In genomic region chr11:20031536-20031935, GRCm38 (mm10) we compare ENCODE assay signal across 8 mouse cellular contexts.
DNase-seq lines count a peak whose midpoint lies in the region; ATAC-seq and TF ChIP-seq lines count a peak whose summit lies in the region.

No protein-coding gene starts in this region.

- H3K4me1 ChIP-seq in midbrain, embryonic 11.5 days (ENCODE audit: control insufficient read depth, insufficient read depth, low read length): no peaks in the 10 kb centered on the region
- no peaks in the 10 kb centered on the region for H3K4me1 ChIP-seq in midbrain, embryonic 16.5 days (ENCODE audit: control insufficient read depth, insufficient read depth, low read length)
- no peaks in the 10 kb centered on the region for H3K4me1 ChIP-seq in lung, embryonic 14.5 days (ENCODE audit: insufficient read depth)

- no peak overlapping the region for H3K4me2 ChIP-seq in midbrain, embryonic 11.5 days
- H3K4me2 ChIP-seq in midbrain, embryonic 16.5 days (ENCODE audit: low read length): no peak overlapping the region
- H3K4me2 ChIP-seq in lung, embryonic 14.5 days: no peak overlapping the region

- peak; percentile 69 for TF ChIP-seq CTCF in lung, embryonic 14.5 days (IDR thresholded peaks at IDR 0.05; ENCODE audit: low read depth)

- DNase-seq in cerebellum, postnatal 36 days: peak; percentile 44 to 46
- no peak for DNase-seq in cerebellum, adult 8-10 months
- peak; percentile 91 for DNase-seq in midbrain, embryonic 11.5 days (ENCODE audit: low spot score, missing footprints)
- DNase-seq in embryo, embryonic 10.5 days (ENCODE audit: low spot score): peak; percentile 74
- DNase-seq in lung, embryonic 14.5 days: peak; percentile 79
- no peak for DNase-seq in urinary bladder, adult 18-20 months (ENCODE audit: low spot score in 2 of 2)
- no peak for DNase-seq in frontal cortex, postnatal 25 days (ENCODE audit: low spot score in 2 of 2)

- WGBS in midbrain, embryonic 11.5 days: 40% methylated on average over 8 of the region's 8 CpGs
- 44% methylated on average over 8 of the region's 8 CpGs for WGBS in midbrain, embryonic 16.5 days
- WGBS in lung, embryonic 14.5 days: 38% methylated on average over 8 of the region's 8 CpGs

- no peak overlapping the region for H3K4me3 ChIP-seq in midbrain, embryonic 11.5 days (ENCODE audit: low read depth, low read length)
- H3K4me3 ChIP-seq in midbrain, embryonic 16.5 days (ENCODE audit: low read depth, low read length): no peak overlapping the region
- H3K4me3 ChIP-seq in lung, embryonic 14.5 days (ENCODE audit: low read depth, low read length): no peak overlapping the region

- no peaks in the 10 kb centered on the region for H3K9me3 ChIP-seq in midbrain, embryonic 11.5 days (ENCODE audit: control insufficient read depth, low read length)
- H3K9me3 ChIP-seq in midbrain, embryonic 16.5 days (replicated peaks; ENCODE audit: control insufficient read depth, low read length, poor library complexity, severe bottlenecking): no peaks in the 10 kb centered on the region
- no peaks in the 10 kb centered on the region for H3K9me3 ChIP-seq in lung, embryonic 14.5 days (ENCODE audit: low read depth, low read length)

- no peaks in the 10 kb centered on the region for H3K36me3 ChIP-seq in midbrain, embryonic 11.5 days (ENCODE audit: control insufficient read depth, insufficient read depth, low read length)
- 0 out of 2 replicates have a peak, but pooled peaks cover under 1% of the 10 kb centered on the region for H3K36me3 ChIP-seq in midbrain, embryonic 16.5 days (ENCODE audit: control insufficient read depth, insufficient read depth, low read length)
- H3K36me3 ChIP-seq in lung, embryonic 14.5 days (ENCODE audit: insufficient read depth): no peaks in the 10 kb centered on the region

- no peak for ATAC-seq in midbrain, embryonic 11.5 days (ENCODE audit: low FRiP score)
- no peak for ATAC-seq in midbrain, embryonic 16.5 days
- ATAC-seq in lung, embryonic 14.5 days (ENCODE audit: insufficient read depth): no peak

- no peak overlapping the region for H3K9ac ChIP-seq in midbrain, embryonic 11.5 days (ENCODE audit: low read length)
- H3K9ac ChIP-seq in midbrain, embryonic 16.5 days (ENCODE audit: low read depth, low read length): no peak overlapping the region
- H3K9ac ChIP-seq in lung, embryonic 14.5 days: no peak overlapping the region

- no peak overlapping the region for H3K27ac ChIP-seq in midbrain, embryonic 11.5 days (ENCODE audit: low read depth, low read length)
- H3K27ac ChIP-seq in midbrain, embryonic 16.5 days (ENCODE audit: low read length): no peak overlapping the region
- H3K27ac ChIP-seq in lung, embryonic 14.5 days (ENCODE audit: low read depth): no peak overlapping the region

- no peaks in the 10 kb centered on the region for H3K27me3 ChIP-seq in midbrain, embryonic 11.5 days (ENCODE audit: control insufficient read depth, insufficient read depth, low read length)
- H3K27me3 ChIP-seq in midbrain, embryonic 16.5 days (ENCODE audit: control insufficient read depth, insufficient read depth, low read depth, low read length): no peaks in the 10 kb centered on the region
- no peaks in the 10 kb centered on the region for H3K27me3 ChIP-seq in lung, embryonic 14.5 days (ENCODE audit: insufficient read depth, low read length)

Comparison
In these comparisons a context has a peak if more than half of its experiments do, and no peak if none do; other contexts are left out.
1. DNase-seq: peak in cerebellum, postnatal 36 days (2 of 2), midbrain, embryonic 11.5 days (single experiment), embryo, embryonic 10.5 days (single experiment) and lung, embryonic 14.5 days (single experiment); none in cerebellum, adult 8-10 months (single experiment), urinary bladder, adult 18-20 months (0 of 2) and frontal cortex, postnatal 25 days (0 of 2).